Mouse (Mus musculus) intestine, embryonic 14.5 days (tissue): ENCODE data around the gene Gm2a. TPM values are rescaled to one million over a fixed set of nuclear protein-coding genes. Genes with fewer than 3 reads are reported as not detected.
A peak's percentile ranks its signal among the peaks of the same experiment; 100 is the strongest.

Source experiments
- ATAC-seq: fragments of 200-750 bp; cut with Nextera tagmentation; replicated peaks from 2 replicates; pipeline ENCODE4 v1.8.0; 2017; ENCODE audit warnings: low read depth, moderate number of reproducible peaks, moderate TSS enrichment, moderate library complexity; ENCODE audit not compliant: low FRiP score, low TSS enrichment
- DNase-seq: peaks from one replicate; pipeline ENCODE4 v3.0.0-alpha.2; 2018; ENCODE audit warnings: low spot score
- H3K27ac ChIP-seq: fragments of 300-500 bp; sonication (generic); 2 replicates; pipeline ENCODE4 v1.5.1; 2014; ENCODE audit warnings: low read depth, mild to moderate bottlenecking, control low read depth
- H3K27me3 ChIP-seq: fragments of 300-500 bp; sonication (generic); replicated peaks from 2 replicates; pipeline ENCODE4 v1.6.1; 2014; ENCODE audit warnings: low read length, control low read depth; ENCODE audit not compliant: control insufficient read depth, insufficient read depth
- H3K36me3 ChIP-seq: fragments of 300-500 bp; sonication (generic); 2 replicates; pipeline ENCODE4 v1.6.1; 2014; ENCODE audit warnings: low read length, control low read depth; ENCODE audit not compliant: control insufficient read depth, insufficient read depth
- H3K4me1 ChIP-seq: fragments of 300-500 bp; sonication (generic); replicated peaks from 2 replicates; pipeline ENCODE4 v1.6.1; 2014; ENCODE audit warnings: low read length, control low read depth, mixed read lengths; ENCODE audit not compliant: control insufficient read depth, insufficient read depth
- H3K4me2 ChIP-seq: fragments of 300-500 bp; sonication (generic); 2 replicates; pipeline ENCODE4 v1.6.1; 2014; ENCODE audit warnings: low read length
- H3K4me3 ChIP-seq: fragments of 300-500 bp; sonication (generic); 2 replicates; pipeline ENCODE4 v1.5.1; 2014; ENCODE audit warnings: low read depth, low read length, control low read depth, mixed read lengths
- H3K9ac ChIP-seq: fragments of 300-500 bp; sonication (generic); 2 replicates; pipeline ENCODE4 v1.6.1; 2014; ENCODE audit warnings: mild to moderate bottlenecking, low read length
- H3K9me3 ChIP-seq: fragments of 300-500 bp; sonication (generic); 2 replicates; pipeline ENCODE4 v1.6.1; 2016; ENCODE audit warnings: low read length, control low read depth; ENCODE audit not compliant: control insufficient read depth
- WGBS: fragments of 180-500 bp; shearing (Covaris S2); extraction: QIAGEN DNeasy Blood & Tissue Kit; methylation state at CpG from one replicate; pipeline ENCODE4 v1.1.7; 2014; 5-methylcytosine and 5-hydroxymethylcytosine counted together
- polyA plus RNA-seq: library from polyadenylated mRNA; unstranded; fragments of >200 nt; fragmentation: Nextera tagmentation; extraction: Ambion mirVana; gene quantifications from 2 replicates; pipeline ENCODE4 v1.2.1, GENCODE M21; 2014

Gene Gm2a
- polyA plus RNA-seq, 1 experiment from 2014 or later: 23.1 TPM

GRCm38 (mm10) chr11:55141502-55141901 is 43.6 kb downstream of the Gm2a start:
- H3K27ac ChIP-seq: no peak overlapping the region
- no peaks in the 10 kb centered on the region for H3K9me3 ChIP-seq
- 84% methylated on average over 4 of the region's 4 CpGs for WGBS
- H3K4me3 ChIP-seq: no peak overlapping the region
- no peak overlapping the region for H3K4me2 ChIP-seq
- no peak overlapping the region for H3K9ac ChIP-seq
- DNase-seq (no peak), ATAC-seq (no peak)
- H3K27me3 ChIP-seq: no peaks in the 10 kb centered on the region
- H3K36me3 ChIP-seq: no peaks in the 10 kb centered on the region
- no peaks in the 10 kb centered on the region for H3K4me1 ChIP-seq

GRCm38 (mm10) chr11:55144011-55144410 is 46.1 kb downstream of the Gm2a start:
- no peaks in the 10 kb centered on the region for H3K9me3 ChIP-seq
- H3K27me3 ChIP-seq: no peaks in the 10 kb centered on the region
- no peak overlapping the region for H3K27ac ChIP-seq
- ATAC-seq (no peak), DNase-seq (no peak)
- H3K9ac ChIP-seq: no peak overlapping the region
- H3K4me1 ChIP-seq: no peaks in the 10 kb centered on the region
- H3K36me3 ChIP-seq: no peaks in the 10 kb centered on the region
- no peak overlapping the region for H3K4me3 ChIP-seq
- no peak overlapping the region for H3K4me2 ChIP-seq
- WGBS: 46% methylated on average over 5 of the region's 5 CpGs

- H3K4me2 ChIP-seq: no peak overlapping the region
- no peaks in the 10 kb centered on the region for H3K9me3 ChIP-seq
- no peaks in the 10 kb centered on the region for H3K36me3 ChIP-seq
- H3K9ac ChIP-seq: no peak overlapping the region
- no peaks in the 10 kb centered on the region for H3K4me1 ChIP-seq
- H3K27me3 ChIP-seq: no peaks in the 10 kb centered on the region
- no peak for DNase-seq
- no peak overlapping the region for H3K4me3 ChIP-seq
- no peak for ATAC-seq
- no peak overlapping the region for H3K27ac ChIP-seq
- 78% methylated on average over 1 of the region's 1 CpGs for WGBS
Observed at GRCm38 (mm10) chr11:55146855-55147254, 48.9 kb downstream of the Gm2a start.

GRCm38 (mm10) chr11:55147423-55147822 is 49.5 kb downstream of the Gm2a start:
- Histone ChIP-seq H3K9me3 (no peaks in the 10 kb centered on the region), H3K27me3 (no peaks in the 10 kb centered on the region), H3K4me3 (no peak overlapping the region), H3K9ac (no peak overlapping the region), H3K27ac (no peak overlapping the region), H3K36me3 (no peaks in the 10 kb centered on the region), H3K4me2 (no peak overlapping the region), H3K4me1 (no peaks in the 10 kb centered on the region)
- WGBS: 61% methylated on average over 6 of the region's 6 CpGs
- ATAC-seq: no peak
- DNase-seq: no peak

GRCm38 (mm10) chr11:55148461-55148860 is 50.5 kb downstream of the Gm2a start:
- H3K4me2 ChIP-seq: no peak overlapping the region
- H3K27me3 ChIP-seq: no peaks in the 10 kb centered on the region
- DNase-seq (no peak), ATAC-seq (no peak)
- H3K27ac ChIP-seq: no peak overlapping the region
- H3K4me3 ChIP-seq: no peak overlapping the region
- no peaks in the 10 kb centered on the region for H3K4me1 ChIP-seq
- H3K36me3 ChIP-seq: no peaks in the 10 kb centered on the region
- no peaks in the 10 kb centered on the region for H3K9me3 ChIP-seq
- 83% methylated on average over 4 of the region's 4 CpGs for WGBS
- no peak overlapping the region for H3K9ac ChIP-seq

- H3K9me3 ChIP-seq: no peaks in the 10 kb centered on the region
- no peak within 1 kb of the TSS for H3K4me2 ChIP-seq
- no peak within 1 kb of the TSS for H3K27ac ChIP-seq
- H3K27me3 ChIP-seq: no peaks in the 10 kb centered on the region
- WGBS: 82% methylated on average over 3 of the region's 3 CpGs
- no peaks in the 10 kb centered on the region for H3K4me1 ChIP-seq
- ATAC-seq (no peak), DNase-seq (no peak)
- H3K36me3 ChIP-seq: no peaks in the 10 kb centered on the region
- H3K9ac ChIP-seq: no peak within 1 kb of the TSS
- H3K4me3 ChIP-seq: no peak within 1 kb of the TSS
Observed at GRCm38 (mm10) chr11:55151608-55152007, 53.7 kb downstream of the Gm2a start, which contains the start of gene Slc36a3. TSS of gene Slc36a3 (minus strand) at chr11:55151708.

GRCm38 (mm10) chr11:55154398-55155069 is 56.6 kb downstream of the Gm2a start:
- Histone ChIP-seq H3K36me3 (no peaks in the 10 kb centered on the region), H3K4me1 (no peaks in the 10 kb centered on the region), H3K9ac (no peak overlapping the region), H3K4me2 (no peak overlapping the region), H3K9me3 (no peaks in the 10 kb centered on the region), H3K4me3 (no peak overlapping the region), H3K27ac (no peak overlapping the region), H3K27me3 (no peaks in the 10 kb centered on the region)
- DNase-seq (no peak), ATAC-seq (no peak)
- WGBS: 51% methylated on average over 3 of the region's 3 CpGs

- Histone ChIP-seq H3K36me3 (no peaks in the 10 kb centered on the region), H3K4me3 (no peak overlapping the region), H3K27me3 (no peaks in the 10 kb centered on the region), H3K9me3 (no peaks in the 10 kb centered on the region), H3K9ac (no peak overlapping the region), H3K27ac (no peak overlapping the region), H3K4me1 (no peaks in the 10 kb centered on the region), H3K4me2 (no peak overlapping the region)
- ATAC-seq: no peak
- WGBS: 72% methylated on average over 6 of the region's 6 CpGs
- DNase-seq: no peak
Observed at GRCm38 (mm10) chr11:55155070-55155421, 57.1 kb downstream of the Gm2a start.

- Histone ChIP-seq H3K4me3 (no peak overlapping the region), H3K27ac (no peak overlapping the region), H3K4me2 (no peak overlapping the region), H3K36me3 (no peaks in the 10 kb centered on the region), H3K9me3 (no peaks in the 10 kb centered on the region), H3K27me3 (no peaks in the 10 kb centered on the region), H3K9ac (no peak overlapping the region), H3K4me1 (no peaks in the 10 kb centered on the region)
- ATAC-seq (peak; percentile 5; the same call in 1 of the 2 replicates), DNase-seq (peak; percentile 91)
- WGBS: 51% methylated on average over 13 of the region's 13 CpGs
Observed at GRCm38 (mm10) chr11:55158785-55159359, 61.0 kb downstream of the Gm2a start.
